Mouse (Mus musculus) neural tube, embryonic 13.5 days (tissue): ENCODE data around the gene 2310039H08Rik. TPM values are rescaled to one million over a fixed set of nuclear protein-coding genes. Genes with fewer than 3 reads are reported as not detected.

Experiments used
- ATAC-seq: fragments of 200-750 bp; cut with Nextera tagmentation; 2 replicates; pipeline ENCODE4 v1.8.0; 2017; ENCODE audit warnings: low read depth, mild to moderate bottlenecking, moderate TSS enrichment, moderate library complexity
- H3K27ac ChIP-seq: fragments of 300-500 bp; sonication (generic); replicated peaks from 2 replicates; pipeline ENCODE4 v1.5.1; 2015; ENCODE audit warnings: moderate library complexity, mild to moderate bottlenecking, inconsistent platforms
- H3K27me3 ChIP-seq: fragments of 300-500 bp; sonication (generic); 2 replicates; pipeline ENCODE4 v1.6.1; 2015; ENCODE audit warnings: mild to moderate bottlenecking, inconsistent platforms
- H3K36me3 ChIP-seq: fragments of 300-500 bp; sonication (generic); 2 replicates; pipeline ENCODE4 v1.6.1; 2015; ENCODE audit warnings: mild to moderate bottlenecking, inconsistent platforms
- H3K4me1 ChIP-seq: fragments of 300-500 bp; sonication (generic); replicated peaks from 2 replicates; pipeline ENCODE4 v1.6.1; 2015; ENCODE audit warnings: inconsistent platforms
- H3K4me2 ChIP-seq: fragments of 300-500 bp; sonication (generic); 2 replicates; pipeline ENCODE4 v1.6.1; 2015; ENCODE audit warnings: inconsistent platforms, mild to moderate bottlenecking, moderate library complexity
- H3K4me3 ChIP-seq: fragments of 300-500 bp; sonication (generic); 2 replicates; pipeline ENCODE4 v1.5.1; 2015; ENCODE audit warnings: mild to moderate bottlenecking, inconsistent platforms
- H3K9ac ChIP-seq: fragments of 300-500 bp; sonication (generic); 2 replicates; pipeline ENCODE4 v1.6.1; 2015; ENCODE audit warnings: moderate library complexity, mild to moderate bottlenecking, inconsistent platforms
- H3K9me3 ChIP-seq: fragments of 300-500 bp; sonication (generic); 2 replicates; pipeline ENCODE4 v1.6.1; 2016; ENCODE audit warnings: inconsistent platforms
- WGBS: fragments of 180-500 bp; shearing (Covaris S2); methylation state at CpG from one replicate; pipeline ENCODE4 v1.1.7; 2015; 5-methylcytosine and 5-hydroxymethylcytosine counted together
- polyA plus RNA-seq: library from polyadenylated mRNA; unstranded; fragments of >200 nt; fragmentation: Nextera tagmentation; extraction: Ambion mirVana; gene quantifications from 2 replicates; pipeline ENCODE4 v1.2.1, GENCODE M21; 2015

2310039H08Rik gene
- polyA plus RNA-seq, 1 experiment from 2014 or later: 56.2 TPM

GRCm38 (mm10) chr17:46767868-46768267 lies 4.6 kb upstream of the 2310039H08Rik start:
- H3K4me3 ChIP-seq: no peak overlapping the region
- H3K4me1 ChIP-seq: peaks cover 8% of the 10 kb centered on the region
- no peak overlapping the region for H3K27ac ChIP-seq
- H3K36me3 ChIP-seq: no peaks in the 10 kb centered on the region
- no peak overlapping the region for H3K4me2 ChIP-seq
- WGBS: 44% methylated on average over 8 of the region's 8 CpGs
- no peaks in the 10 kb centered on the region for H3K9me3 ChIP-seq
- H3K27me3 ChIP-seq: no peaks in the 10 kb centered on the region
- ATAC-seq: no peak
- H3K9ac ChIP-seq: no peak overlapping the region

- H3K9me3 ChIP-seq: no peaks in the 10 kb centered on the region
- WGBS: 91% methylated on average over 11 of the region's 11 CpGs
- no peak overlapping the region for H3K4me3 ChIP-seq
- peaks cover 22% of the 10 kb centered on the region for H3K4me1 ChIP-seq
- no peak overlapping the region for H3K9ac ChIP-seq
- H3K36me3 ChIP-seq: peaks cover 16% of the 10 kb centered on the region
- H3K27ac ChIP-seq: no peak overlapping the region
- no peaks in the 10 kb centered on the region for H3K27me3 ChIP-seq
- ATAC-seq: no peak
- no peak overlapping the region for H3K4me2 ChIP-seq
Measured at GRCm38 (mm10) chr17:46770546-46770945, 1.9 kb upstream of the 2310039H08Rik start.

- no peak for ATAC-seq
- H3K4me3 ChIP-seq: no peak overlapping the region
- no peaks in the 10 kb centered on the region for H3K9me3 ChIP-seq
- no peak overlapping the region for H3K4me2 ChIP-seq
- peaks cover 22% of the 10 kb centered on the region for H3K4me1 ChIP-seq
- H3K27me3 ChIP-seq: no peaks in the 10 kb centered on the region
- 89% methylated on average over 4 of the region's 4 CpGs for WGBS
- H3K36me3 ChIP-seq: peaks cover 21% of the 10 kb centered on the region
- no peak overlapping the region for H3K9ac ChIP-seq
- no peak overlapping the region for H3K27ac ChIP-seq
Measured at GRCm38 (mm10) chr17:46771025-46771424, 1.4 kb upstream of the 2310039H08Rik start.

DNA sequence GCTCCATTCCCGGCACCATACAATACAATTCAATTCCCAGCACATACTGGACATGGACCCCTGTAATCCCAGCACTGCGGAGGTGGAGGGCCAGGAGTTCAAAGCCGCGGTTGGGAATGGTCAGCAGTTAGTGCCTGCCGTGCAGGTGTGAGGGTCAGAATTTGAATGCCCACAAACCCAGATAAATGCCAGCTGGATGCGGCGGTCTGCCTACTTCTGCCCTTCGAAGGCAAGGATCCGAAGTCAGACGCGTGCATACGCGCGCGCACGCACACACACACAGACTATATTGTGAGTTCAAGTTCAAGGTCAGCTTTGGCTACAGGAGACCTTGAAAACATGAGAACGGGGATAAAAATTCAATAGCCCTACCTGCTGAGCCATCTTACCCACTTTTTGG lies 819 bp upstream of the 2310039H08Rik start:
- ATAC-seq: no peak
- WGBS: 65% methylated on average over 17 of the region's 17 CpGs
- peak overlapping the region; percentile 80 for H3K4me2 ChIP-seq

DNA sequence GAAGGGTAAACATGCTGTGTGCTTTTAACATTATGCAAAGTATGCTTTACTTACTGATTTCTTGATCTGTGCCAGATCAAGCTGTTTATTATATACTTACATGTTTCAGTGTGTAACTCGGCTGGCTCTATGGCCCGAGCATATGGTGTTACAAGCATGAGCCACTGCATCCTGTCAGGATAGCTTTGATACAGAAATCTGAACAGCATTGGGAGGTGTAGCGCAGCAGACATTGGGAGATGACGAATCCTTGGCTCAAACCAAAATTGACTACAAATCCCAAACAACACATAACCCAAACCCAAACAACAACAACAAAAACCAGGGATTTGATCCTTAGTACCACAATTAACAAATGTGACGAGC lies 414 bp upstream of the 2310039H08Rik start:
- Histone ChIP-seq H3K36me3 (peaks cover 31% of the 10 kb centered on the region), H3K4me1 (peaks cover 22% of the 10 kb centered on the region), H3K9me3 (no peaks in the 10 kb centered on the region), H3K4me2 (peak overlapping the region; percentile 80), H3K9ac (peak overlapping the region; percentile 88), H3K27ac (peak overlapping the region; percentile 80), H3K4me3 (peak overlapping the region; percentile 92), H3K27me3 (no peaks in the 10 kb centered on the region)
- peak; percentile 41 for ATAC-seq
- 14% methylated on average over 5 of the region's 5 CpGs for WGBS

More for the DNA sequence above, 819 bp upstream of the 2310039H08Rik start:
- Histone ChIP-seq H3K4me1 (peaks cover 22% of the 10 kb centered on the region), H3K27ac (peak overlapping the region; percentile 80), H3K36me3 (peaks cover 27% of the 10 kb centered on the region), H3K27me3 (no peaks in the 10 kb centered on the region), H3K9ac (peak overlapping the region; percentile 88), H3K9me3 (no peaks in the 10 kb centered on the region), H3K4me3 (peak overlapping the region; percentile 92)

DNA sequence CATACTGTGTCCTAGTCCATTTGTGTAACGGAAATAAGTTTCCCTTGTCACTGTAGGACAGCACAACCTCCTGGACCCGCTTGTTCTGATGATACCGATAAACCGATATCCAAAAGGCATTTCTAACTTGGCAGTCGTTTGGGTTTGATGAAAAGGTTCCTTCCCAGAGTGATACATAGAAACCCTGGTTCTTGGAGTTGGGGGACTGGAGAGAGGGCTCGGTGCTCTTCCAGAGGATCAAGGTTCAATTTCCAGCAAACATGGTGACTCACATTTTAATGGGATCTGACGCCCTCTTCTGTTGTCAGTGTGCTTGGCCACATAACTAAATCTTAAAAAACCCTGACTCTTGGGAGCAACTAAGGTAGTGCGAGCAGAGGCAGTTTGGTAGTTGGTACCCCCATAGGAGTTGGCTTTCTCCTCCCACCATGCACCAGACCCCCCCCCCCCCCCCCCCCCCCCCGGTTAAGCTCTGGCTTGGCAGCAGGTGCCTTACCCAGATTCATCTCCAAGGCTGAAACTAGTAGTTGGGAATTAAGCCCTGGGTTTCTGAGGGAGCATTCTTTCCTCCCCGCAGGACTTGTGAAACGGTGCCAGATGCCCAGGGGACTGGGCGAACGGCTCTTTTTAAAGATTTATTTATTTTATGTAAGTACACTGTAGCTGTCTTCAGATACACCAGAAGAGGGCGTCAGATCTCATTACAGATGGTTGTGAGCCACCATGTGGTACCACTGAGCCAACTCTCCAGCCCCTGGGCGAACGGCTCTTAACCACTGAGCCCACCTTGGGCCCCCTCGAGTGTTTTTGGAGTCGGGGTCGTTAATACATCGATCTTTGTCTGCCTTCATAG lies 1.1 kb downstream of the 2310039H08Rik start:
- 9% methylated on average over 19 of the region's 20 CpGs for WGBS
- Histone ChIP-seq H3K27me3 (no peaks in the 10 kb centered on the region), H3K4me1 (peaks cover 22% of the 10 kb centered on the region), H3K36me3 (peaks cover 46% of the 10 kb centered on the region), H3K4me2 (peak overlapping the region; percentile 80), H3K27ac (peak overlapping the region; percentile 80; the same call in 1 of the 2 replicates), H3K9me3 (no peaks in the 10 kb centered on the region), H3K4me3 (peak overlapping the region; percentile 92), H3K9ac (peak overlapping the region; percentile 88)
- ATAC-seq: no peak

GRCm38 (mm10) chr17:46774131-46774472 lies 1.7 kb downstream of the 2310039H08Rik start:
- 43% methylated on average over 2 of the region's 2 CpGs for WGBS
- H3K27ac ChIP-seq: no peak overlapping the region; the same call in 1 of the 2 replicates
- H3K9ac ChIP-seq: peak overlapping the region; percentile 88; the same call in 1 of the 2 replicates
- no peak overlapping the region for H3K4me3 ChIP-seq
- H3K9me3 ChIP-seq: no peaks in the 10 kb centered on the region
- ATAC-seq: no peak
- H3K36me3 ChIP-seq: peaks cover 52% of the 10 kb centered on the region
- H3K4me1 ChIP-seq: peaks cover 22% of the 10 kb centered on the region
- peak overlapping the region; percentile 80 for H3K4me2 ChIP-seq
- no peaks in the 10 kb centered on the region for H3K27me3 ChIP-seq

DNA sequence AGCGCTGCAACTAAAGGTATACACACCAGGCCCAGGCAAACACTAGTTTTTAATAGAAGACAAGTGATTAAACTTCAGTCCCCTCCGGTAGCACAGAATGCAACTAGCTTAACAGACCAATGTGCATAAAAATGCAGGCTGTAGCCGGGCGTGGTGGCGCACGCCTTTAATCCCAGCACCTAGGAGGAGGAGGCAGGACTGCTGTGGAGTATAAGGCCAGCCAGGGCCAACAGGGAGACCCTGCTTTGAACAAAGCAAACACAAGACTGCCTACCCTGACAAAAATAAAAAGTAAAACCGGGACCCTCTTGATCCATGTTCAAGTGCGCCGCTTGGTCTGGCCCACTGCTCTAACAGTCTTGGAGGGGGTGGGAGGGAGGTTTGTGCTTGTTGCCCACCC lies 2.6 kb downstream of the 2310039H08Rik start:
- Histone ChIP-seq H3K27me3 (no peaks in the 10 kb centered on the region), H3K27ac (no peak overlapping the region), H3K36me3 (peaks cover 62% of the 10 kb centered on the region), H3K9ac (no peak overlapping the region), H3K4me2 (no peak overlapping the region), H3K4me1 (peaks cover 22% of the 10 kb centered on the region), H3K4me3 (no peak overlapping the region), H3K9me3 (no peaks in the 10 kb centered on the region)
- WGBS: 95% methylated on average over 9 of the region's 9 CpGs
- no peak for ATAC-seq

DNA sequence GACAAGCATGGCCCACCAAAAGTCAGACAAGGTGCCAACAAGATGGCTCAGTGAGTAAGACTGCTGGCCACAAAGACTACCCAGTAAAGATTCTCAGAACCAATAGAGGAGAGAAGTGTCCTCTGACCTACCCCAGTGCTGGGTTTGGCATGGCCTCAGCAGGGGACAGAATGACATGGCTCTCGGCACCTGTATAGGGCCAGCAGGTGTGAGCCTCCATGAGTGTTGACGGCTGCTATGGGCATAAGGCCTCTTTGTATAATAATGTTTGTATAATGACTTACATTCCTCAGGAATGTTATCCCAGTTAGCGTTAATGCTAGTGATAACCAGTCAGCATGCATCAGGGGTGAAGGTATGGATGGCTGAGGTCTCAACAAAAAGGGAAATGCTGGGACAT lies 3.7 kb downstream of the 2310039H08Rik start:
- 89% methylated on average over 3 of the region's 3 CpGs for WGBS
- Histone ChIP-seq H3K4me3 (no peak overlapping the region), H3K9me3 (no peaks in the 10 kb centered on the region), H3K27me3 (no peaks in the 10 kb centered on the region), H3K27ac (no peak overlapping the region), H3K9ac (no peak overlapping the region), H3K36me3 (peaks cover 69% of the 10 kb centered on the region), H3K4me2 (no peak overlapping the region), H3K4me1 (peaks cover 31% of the 10 kb centered on the region)
- ATAC-seq: no peak

GRCm38 (mm10) chr17:46781876-46782275 lies 9.4 kb downstream of the 2310039H08Rik start:
- WGBS: 5% methylated on average over 11 of the region's 11 CpGs
- peak overlapping the region; percentile 85 for H3K9ac ChIP-seq
- H3K27ac ChIP-seq: peak overlapping the region; percentile 92
- H3K27me3 ChIP-seq: no peaks in the 10 kb centered on the region
- peaks cover 39% of the 10 kb centered on the region for H3K36me3 ChIP-seq
- H3K4me1 ChIP-seq: peaks cover 17% of the 10 kb centered on the region
- H3K9me3 ChIP-seq: no peaks in the 10 kb centered on the region
- H3K4me2 ChIP-seq: peak overlapping the region; percentile 79
- ATAC-seq: no peak
- H3K4me3 ChIP-seq: peak overlapping the region; percentile 72

- 1% methylated on average over 44 of the region's 44 CpGs for WGBS
- H3K9ac ChIP-seq: peak within 1 kb of the TSS; percentile 85
Measured at GRCm38 (mm10) chr17:46782341-46783221, 10.1 kb downstream of the 2310039H08Rik start, which contains the start of gene Rpl7l1. Rpl7l1 (minus strand) TSS chr17:46782672.

GRCm38 (mm10) chr17:46783222-46783565 lies 10.8 kb downstream of the 2310039H08Rik start:
- Histone ChIP-seq H3K36me3 (peaks cover 26% of the 10 kb centered on the region), H3K4me3 (peak overlapping the region; percentile 72), H3K27ac (no peak overlapping the region), H3K9me3 (no peaks in the 10 kb centered on the region), H3K4me1 (peaks cover 17% of the 10 kb centered on the region), H3K27me3 (no peaks in the 10 kb centered on the region), H3K4me2 (peak overlapping the region; percentile 79), H3K9ac (no peak overlapping the region)
- 85% methylated on average over 2 of the region's 2 CpGs for WGBS
- no peak for ATAC-seq

More at GRCm38 (mm10) chr17:46782341-46783221, 10.1 kb downstream of the 2310039H08Rik start, which contains the start of gene Rpl7l1:
- H3K4me1 ChIP-seq: peaks cover 17% of the 10 kb centered on the region
- H3K4me2 ChIP-seq: peak within 1 kb of the TSS; percentile 79
- H3K36me3 ChIP-seq: peaks cover 32% of the 10 kb centered on the region
- H3K9me3 ChIP-seq: no peaks in the 10 kb centered on the region
- no peaks in the 10 kb centered on the region for H3K27me3 ChIP-seq
- ATAC-seq: peak; percentile 97
- peak within 1 kb of the TSS; percentile 92 for H3K27ac ChIP-seq
- peak within 1 kb of the TSS; percentile 72 for H3K4me3 ChIP-seq
